Mouse (Mus musculus) kidney, postnatal 0 days (tissue): ENCODE measurements around the gene 4930469K13Rik. TPM values are rescaled to one million over a fixed set of nuclear protein-coding genes. Genes with fewer than 3 reads are reported as not detected.

Experiments
- ATAC-seq: fragments of 200-750 bp; cut with Nextera tagmentation; replicated peaks from 2 replicates; pipeline ENCODE4 v1.8.0; 2017; ENCODE audit warnings: low read depth, moderate number of reproducible peaks, moderate TSS enrichment, moderate library complexity; ENCODE audit not compliant: low FRiP score
- DNase-seq: peaks from one replicate; pipeline ENCODE4 v3.0.0-alpha.2; 2016; ENCODE audit warnings: low spot score
- H3K27ac ChIP-seq: fragments of 300-500 bp; sonication (generic); 2 replicates; pipeline ENCODE4 v1.5.1; 2014; ENCODE audit warnings: mild to moderate bottlenecking
- H3K27me3 ChIP-seq: fragments of 300-500 bp; sonication (generic); 2 replicates; pipeline ENCODE4 v1.6.1; 2014; ENCODE audit warnings: low read length, mixed read lengths; ENCODE audit not compliant: insufficient read depth
- H3K36me3 ChIP-seq: fragments of 300-500 bp; sonication (generic); 2 replicates; pipeline ENCODE4 v1.6.1; 2014; ENCODE audit warnings: low read length, mixed read lengths; ENCODE audit not compliant: insufficient read depth
- H3K4me1 ChIP-seq: fragments of 300-500 bp; sonication (generic); replicated peaks from 2 replicates; pipeline ENCODE4 v1.6.1; 2014; ENCODE audit warnings: antibody characterized with exemption, low read length, mixed read lengths; ENCODE audit not compliant: insufficient read depth
- H3K4me2 ChIP-seq: fragments of 300-500 bp; sonication (generic); 2 replicates; pipeline ENCODE4 v1.6.1; 2014; ENCODE audit warnings: mild to moderate bottlenecking, low read length, moderate library complexity, mixed read lengths
- H3K4me3 ChIP-seq: fragments of 300-500 bp; sonication (generic); replicated peaks from 2 replicates; pipeline ENCODE4 v1.5.1; 2014; ENCODE audit warnings: low read depth, low read length
- H3K9ac ChIP-seq: fragments of 300-500 bp; sonication (generic); 2 replicates; pipeline ENCODE4 v1.6.1; 2014; ENCODE audit warnings: low read depth, low read length
- H3K9me3 ChIP-seq: fragments of 300-500 bp; sonication (generic); replicated peaks from 2 replicates; pipeline ENCODE4 v1.6.1; 2016; ENCODE audit warnings: low read length, inconsistent platforms, mixed read lengths
- CTCF ChIP-seq: IDR thresholded peaks from 2 replicates; pipeline ENCODE4 v1.5.1; 2016; ENCODE audit warnings: antibody characterized with exemption, low read depth, mild to moderate bottlenecking, moderate library complexity
- WGBS: fragments of 180-500 bp; shearing (Covaris S2); extraction: QIAGEN DNeasy Blood & Tissue Kit; methylation state at CpG from one replicate; pipeline ENCODE4 v1.1.7; 2014; 5-methylcytosine and 5-hydroxymethylcytosine counted together
- polyA plus RNA-seq: library from polyadenylated mRNA; unstranded; fragments of >200 nt; fragmentation: Nextera tagmentation; extraction: Ambion mirVana; gene quantifications from 2 replicates; pipeline ENCODE4 v1.2.1, GENCODE M21; 2015

4930469K13Rik gene
- polyA plus RNA-seq, 1 experiment from 2014 or later: not detected

- no peak for TF ChIP-seq CTCF
- H3K27ac ChIP-seq: no peak overlapping the region
- H3K36me3 ChIP-seq: no peaks in the 10 kb centered on the region
- ATAC-seq (no peak), DNase-seq (no peak)
- no peaks in the 10 kb centered on the region for H3K9me3 ChIP-seq
- H3K4me1 ChIP-seq: no peaks in the 10 kb centered on the region
- no peak overlapping the region for H3K4me2 ChIP-seq
- no peak overlapping the region for H3K4me3 ChIP-seq
- 54% methylated on average over 2 of the region's 2 CpGs for WGBS
- no peaks in the 10 kb centered on the region for H3K27me3 ChIP-seq
- no peak overlapping the region for H3K9ac ChIP-seq
These were observed 133.0 kb downstream of the 4930469K13Rik start for GRCm38 (mm10) chr11:33965380-33965779.

DNA sequence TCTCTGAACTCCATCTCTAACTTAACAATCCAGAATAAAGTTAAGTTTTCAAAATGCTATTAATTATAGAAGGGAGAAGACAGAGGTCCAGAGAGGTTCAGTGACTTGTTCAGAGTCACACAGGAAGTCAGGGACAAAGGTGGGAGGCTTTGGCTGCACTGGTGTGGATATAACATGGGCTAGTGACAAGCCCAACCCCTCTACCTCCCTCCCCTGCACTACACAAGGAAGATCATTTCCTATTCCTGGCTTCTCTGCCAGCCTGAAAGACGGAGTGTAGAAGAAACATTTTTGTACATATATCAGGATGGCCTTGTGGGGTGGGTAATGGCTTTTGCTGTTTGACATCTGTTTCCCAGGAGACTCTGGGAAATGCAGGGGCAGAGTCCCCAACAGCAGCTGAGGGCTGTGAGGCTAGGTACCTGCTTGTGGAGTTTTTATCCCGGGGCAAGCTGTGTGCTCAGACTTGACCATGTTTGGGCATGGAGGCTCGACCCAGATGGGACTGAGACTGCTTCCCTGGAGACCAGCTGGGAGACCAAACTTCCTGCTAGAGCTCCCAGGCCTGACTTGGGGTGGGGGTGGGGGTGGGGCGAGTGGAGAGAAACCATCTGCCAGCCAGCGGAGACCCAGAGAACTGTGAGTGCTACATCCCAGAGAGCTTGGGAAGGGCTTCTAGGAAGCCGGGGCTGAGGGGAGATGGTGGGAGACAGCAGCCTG is 135.5 kb downstream of the 4930469K13Rik start, which contains the start of gene Kcnmb1:
Gene Kcnmb1, plus strand, starts transcription at position 326 of the 720 bp plus-strand sequence.
- DNase-seq: peak; percentile 81

DNA sequence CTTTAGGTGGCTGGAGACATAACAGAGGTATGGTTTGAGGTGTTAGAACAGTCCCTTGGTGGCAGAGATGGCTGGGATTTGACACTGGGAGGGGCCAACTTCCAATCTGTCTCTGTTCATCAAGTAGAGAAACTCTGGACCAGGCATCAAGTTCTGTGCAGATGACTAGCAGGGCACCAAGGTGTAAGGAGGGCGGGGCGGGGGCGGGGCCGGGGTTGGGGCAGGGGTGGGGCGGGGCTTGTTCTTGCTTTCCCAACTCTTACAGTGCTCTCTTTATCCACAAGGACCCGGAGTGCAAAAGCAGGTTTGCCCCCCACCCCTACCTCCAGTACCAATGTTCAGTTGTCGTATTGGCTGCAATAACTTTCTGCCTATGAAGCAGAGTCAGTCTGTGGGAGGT is 136.2 kb downstream of the 4930469K13Rik start:
- Histone ChIP-seq H3K27me3 (no peaks in the 10 kb centered on the region), H3K4me2 (no peak overlapping the region), H3K4me1 (no peaks in the 10 kb centered on the region), H3K9ac (no peak overlapping the region), H3K4me3 (no peak overlapping the region), H3K9me3 (no peaks in the 10 kb centered on the region), H3K36me3 (no peaks in the 10 kb centered on the region), H3K27ac (no peak overlapping the region)
- no peak for TF ChIP-seq CTCF
- DNase-seq (no peak), ATAC-seq (no peak)
- WGBS: 45% methylated on average over 7 of the region's 7 CpGs

More for the DNA sequence above, 135.5 kb downstream of the 4930469K13Rik start, which contains the start of gene Kcnmb1:
- H3K9me3 ChIP-seq: no peaks in the 10 kb centered on the region
- no peak within 1 kb of the TSS for H3K9ac ChIP-seq
- no peaks in the 10 kb centered on the region for H3K27me3 ChIP-seq
- no peaks in the 10 kb centered on the region for H3K36me3 ChIP-seq
- TF ChIP-seq CTCF: no peak
- H3K4me2 ChIP-seq: no peak within 1 kb of the TSS
- H3K27ac ChIP-seq: peak within 1 kb of the TSS; percentile 50
- H3K4me1 ChIP-seq: no peaks in the 10 kb centered on the region
- no peak within 1 kb of the TSS for H3K4me3 ChIP-seq
- peak; percentile 79 for ATAC-seq
- WGBS: 15% methylated on average over 6 of the region's 6 CpGs

DNA sequence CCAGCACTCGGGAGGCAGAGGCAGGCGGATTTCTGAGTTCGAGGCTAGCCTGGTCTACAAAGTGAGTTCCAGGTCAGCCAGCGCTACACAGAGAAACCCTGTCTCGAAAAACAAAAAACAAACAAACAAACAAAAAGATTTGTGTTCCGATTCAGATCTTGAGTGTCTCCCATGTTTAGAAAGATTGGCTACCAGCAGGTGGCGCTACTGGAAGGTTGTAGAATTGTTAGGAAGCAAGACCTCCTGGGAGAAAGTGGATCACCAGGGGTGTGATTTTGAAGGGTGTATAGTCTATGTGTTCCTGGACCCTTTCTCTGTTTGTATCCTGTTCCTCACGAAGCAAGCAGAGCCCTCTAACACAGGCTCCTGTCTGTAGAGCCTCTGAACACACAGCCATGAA is 139.6 kb downstream of the 4930469K13Rik start:
- 86% methylated on average over 8 of the region's 8 CpGs for WGBS
- H3K4me3 ChIP-seq: no peak overlapping the region
- ATAC-seq: no peak
- no peak overlapping the region for H3K4me2 ChIP-seq
- no peak overlapping the region for H3K9ac ChIP-seq
- peak; percentile 18 for DNase-seq
- H3K36me3 ChIP-seq: no peaks in the 10 kb centered on the region
- no peaks in the 10 kb centered on the region for H3K9me3 ChIP-seq
- H3K4me1 ChIP-seq: no peaks in the 10 kb centered on the region
- no peaks in the 10 kb centered on the region for H3K27me3 ChIP-seq
- TF ChIP-seq CTCF: peak; percentile 61
- H3K27ac ChIP-seq: no peak overlapping the region

DNA sequence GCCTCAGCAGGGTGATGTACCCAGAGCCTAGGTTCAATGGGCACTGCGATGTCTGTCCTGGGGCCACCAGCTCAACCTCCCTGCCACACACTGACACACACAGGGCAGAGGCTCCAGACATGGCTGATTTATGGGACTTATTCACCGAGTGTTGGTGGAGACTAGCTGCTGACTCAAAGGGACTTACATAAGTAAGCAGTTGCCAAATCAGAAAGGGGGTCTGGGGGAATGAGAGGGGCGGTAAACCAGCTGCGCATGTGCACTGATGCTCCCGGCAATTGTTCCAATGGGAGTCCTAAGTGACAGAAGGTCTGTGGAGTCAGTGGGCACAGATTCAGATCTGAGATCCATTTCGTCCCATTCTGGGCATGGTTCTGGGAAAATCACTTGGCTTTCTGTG is 140.8 kb downstream of the 4930469K13Rik start:
- H3K9ac ChIP-seq: no peak overlapping the region
- H3K9me3 ChIP-seq: no peaks in the 10 kb centered on the region
- H3K27ac ChIP-seq: no peak overlapping the region
- no peaks in the 10 kb centered on the region for H3K27me3 ChIP-seq
- H3K36me3 ChIP-seq: no peaks in the 10 kb centered on the region
- DNase-seq (no peak), ATAC-seq (no peak)
- H3K4me3 ChIP-seq: no peak overlapping the region
- WGBS: 73% methylated on average over 6 of the region's 6 CpGs
- TF ChIP-seq CTCF: no peak
- no peak overlapping the region for H3K4me2 ChIP-seq
- no peaks in the 10 kb centered on the region for H3K4me1 ChIP-seq

GRCm38 (mm10) chr11:33956623-33957022 is 141.7 kb downstream of the 4930469K13Rik start:
- H3K9me3 ChIP-seq: no peaks in the 10 kb centered on the region

DNA sequence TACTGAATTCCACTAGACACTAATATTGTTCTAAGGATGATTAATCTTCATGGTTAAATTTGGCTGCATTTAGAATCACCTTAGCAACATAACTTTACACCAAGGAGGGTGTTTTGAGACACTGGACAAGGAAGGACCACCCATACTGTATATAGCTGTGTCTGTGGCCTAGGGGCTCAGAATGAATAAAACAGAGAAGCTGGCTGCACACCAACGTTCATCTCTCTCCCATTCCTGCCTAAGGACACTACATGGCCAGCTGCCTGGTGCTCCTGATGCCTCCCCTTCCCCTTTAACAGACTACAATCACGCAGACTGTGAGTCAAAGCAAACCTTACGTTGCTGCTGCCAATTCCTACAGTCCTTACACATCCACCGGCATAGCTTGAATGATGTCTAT is 142.4 kb downstream of the 4930469K13Rik start:
- H3K27ac ChIP-seq: no peak overlapping the region
- no peaks in the 10 kb centered on the region for H3K36me3 ChIP-seq
- no peak overlapping the region for H3K9ac ChIP-seq
- no peak overlapping the region for H3K4me3 ChIP-seq
- no peaks in the 10 kb centered on the region for H3K4me1 ChIP-seq
- DNase-seq (no peak), ATAC-seq (no peak)
- no peak overlapping the region for H3K4me2 ChIP-seq
- no peaks in the 10 kb centered on the region for H3K9me3 ChIP-seq
- no peak for TF ChIP-seq CTCF
- H3K27me3 ChIP-seq: no peaks in the 10 kb centered on the region
- 62% methylated on average over 4 of the region's 4 CpGs for WGBS

More at GRCm38 (mm10) chr11:33956623-33957022, 141.7 kb downstream of the 4930469K13Rik start:
- TF ChIP-seq CTCF: no peak
- H3K27ac ChIP-seq: no peak overlapping the region
- 88% methylated on average over 5 of the region's 5 CpGs for WGBS
- no peaks in the 10 kb centered on the region for H3K27me3 ChIP-seq
- H3K4me2 ChIP-seq: no peak overlapping the region
- ATAC-seq: no peak
- no peak overlapping the region for H3K4me3 ChIP-seq
- H3K4me1 ChIP-seq: no peaks in the 10 kb centered on the region
- H3K9ac ChIP-seq: no peak overlapping the region
- no peaks in the 10 kb centered on the region for H3K36me3 ChIP-seq
- no peak for DNase-seq
